Mouse (Mus musculus): ENCODE data around the gene Tmem44. TPM values are rescaled to one million over a fixed set of nuclear protein-coding genes. Genes with fewer than 3 reads are reported as not detected.
A peak's percentile ranks its signal among the peaks of the same experiment; 100 is the strongest.

The Tmem44 gene
- total RNA-seq, 2 experiments from 2014 or later: 101 to 112 TPM

DNA sequence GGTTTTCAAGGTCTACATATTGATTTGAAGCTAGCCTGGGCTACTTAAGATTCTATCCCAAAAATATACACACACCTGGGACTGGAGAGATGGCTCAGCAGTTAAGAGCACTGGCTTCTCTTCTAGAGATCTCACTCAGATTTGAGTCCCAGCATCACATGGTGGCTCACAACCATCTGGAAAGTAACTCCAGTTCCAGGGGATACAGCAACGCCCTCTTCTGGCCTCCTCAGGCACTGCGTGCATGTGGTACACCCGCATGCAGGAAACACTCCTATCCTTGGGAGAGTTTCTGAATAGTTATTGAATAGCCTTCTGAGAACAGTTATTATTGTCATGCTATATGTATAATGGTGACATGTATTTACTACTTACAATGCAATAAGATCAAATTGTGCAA, 29.5 kb downstream of the Tmem44 start:
- DNase-seq: peak; percentile 22
- intact Hi-C loops (cut with DNase I): no loop called here

DNA sequence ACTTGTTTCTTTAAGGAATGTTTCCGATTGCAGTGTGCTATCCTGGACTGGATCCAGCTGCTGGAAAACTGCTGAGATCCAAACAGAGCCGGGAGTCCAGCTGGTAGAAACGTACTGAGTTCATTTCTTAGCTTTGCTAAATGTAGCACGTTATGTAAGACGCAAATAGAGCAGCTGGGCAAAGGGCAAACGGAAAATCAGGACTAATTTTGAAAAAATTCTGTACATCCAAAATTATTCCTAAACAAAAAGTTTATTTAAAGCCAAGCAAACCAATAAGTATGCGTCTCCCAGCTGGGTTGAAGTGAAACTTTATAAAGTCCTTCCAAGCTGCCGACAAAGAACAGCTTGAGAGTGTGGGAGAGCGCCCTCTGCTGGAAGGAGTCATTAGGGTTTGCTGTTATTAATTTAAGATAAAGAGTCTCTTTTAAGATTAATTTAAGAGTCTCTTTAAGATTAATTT, 30.2 kb downstream of the Tmem44 start:
- intact Hi-C loops (cut with DNase I): no loop called here
- DNase-seq: peak; percentile 73

DNA sequence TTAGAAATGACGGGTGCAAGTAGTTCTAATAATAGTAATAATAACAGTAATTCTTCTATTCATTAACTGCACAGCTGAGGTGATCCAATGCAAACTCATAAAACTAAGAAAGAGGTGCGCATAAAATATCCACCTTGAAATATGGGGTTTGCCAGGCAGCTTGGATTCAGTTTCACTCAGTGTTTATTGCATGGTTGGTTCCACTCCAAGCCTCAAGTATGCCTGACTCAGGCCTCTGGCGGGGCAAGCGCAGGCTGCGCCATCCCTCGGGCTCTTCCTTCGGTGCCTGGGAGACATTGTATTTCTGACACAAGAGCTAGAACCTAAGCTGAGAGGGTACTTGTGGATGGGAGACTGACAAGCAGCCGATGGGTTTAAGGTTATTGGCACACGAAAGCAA, 32.0 kb downstream of the Tmem44 start:
- intact Hi-C loops (cut with DNase I): no loop called here
- DNase-seq: no peak

DNA sequence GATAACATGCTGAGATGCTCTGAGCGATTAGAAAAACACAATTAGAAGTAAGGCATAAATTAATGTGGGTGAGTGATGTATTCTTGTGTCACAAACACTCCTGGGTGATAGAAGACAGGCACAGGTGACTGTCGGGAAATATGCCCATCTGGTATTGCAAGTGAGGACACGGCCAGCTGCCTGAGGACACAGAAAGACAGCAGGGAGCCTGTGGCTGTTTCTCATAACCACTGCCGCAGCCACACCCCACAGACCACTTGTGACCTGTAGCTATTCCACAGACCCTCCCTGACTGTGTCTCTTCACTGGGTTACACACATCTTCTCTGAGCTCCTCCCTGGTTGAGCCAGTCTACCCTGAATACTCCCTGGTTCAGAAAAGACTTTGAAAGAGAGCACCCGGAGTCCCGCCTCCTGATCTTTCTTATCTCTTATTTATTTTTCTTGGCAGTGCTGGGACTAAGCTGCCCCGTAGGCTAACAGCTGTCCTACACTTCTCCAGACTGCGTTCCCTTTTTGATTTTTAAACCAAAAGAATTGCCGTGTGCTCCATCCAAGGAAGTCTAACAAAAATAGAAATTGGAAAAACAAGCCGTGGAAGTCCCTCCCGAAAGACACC, 32.9 kb downstream of the Tmem44 start:
- peak; percentile 14 for DNase-seq
- intact Hi-C loops (cut with DNase I): no loop called here

DNA sequence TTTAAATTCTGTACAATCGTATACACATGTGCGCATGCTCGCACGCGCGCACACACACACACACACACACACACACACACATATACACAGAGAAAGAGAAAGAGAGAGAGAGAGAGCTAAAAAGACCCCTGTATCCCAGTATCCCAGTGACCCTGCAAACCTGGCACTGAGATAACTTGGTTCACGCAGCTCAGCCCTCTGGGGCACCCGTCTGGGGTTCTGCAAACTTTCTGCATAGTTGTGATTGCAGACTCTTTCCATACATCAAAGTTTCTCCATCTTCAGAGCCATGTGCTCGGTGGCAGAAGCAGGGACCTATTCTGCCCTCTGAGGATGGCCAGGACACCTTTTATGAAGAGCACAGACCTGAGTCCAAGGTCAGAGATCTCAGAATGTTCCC, 33.6 kb downstream of the Tmem44 start:
- intact Hi-C loops (cut with DNase I): no loop called here
- DNase-seq: no peak

DNA sequence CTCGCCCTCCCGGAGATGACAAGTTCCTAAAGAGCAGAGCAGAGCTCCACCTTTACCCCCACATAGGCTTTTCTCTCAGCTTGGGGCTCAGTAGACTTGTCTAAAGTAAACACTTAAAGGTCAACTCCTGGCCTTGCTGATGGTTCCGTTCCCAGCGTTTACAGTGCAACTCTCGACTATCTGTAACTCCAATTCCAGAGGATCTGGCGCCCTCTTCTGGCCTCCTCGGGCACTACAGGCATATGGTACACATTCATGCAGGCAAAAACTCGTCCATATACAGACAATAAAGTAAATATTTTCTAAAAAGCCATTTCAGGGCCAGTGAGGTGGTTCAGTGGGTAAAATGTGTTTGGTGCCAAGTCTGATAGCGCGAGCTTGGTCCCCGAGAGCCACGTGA, 35.2 kb downstream of the Tmem44 start:
- intact Hi-C loops (cut with DNase I): no loop called here
- no peak for DNase-seq

DNA sequence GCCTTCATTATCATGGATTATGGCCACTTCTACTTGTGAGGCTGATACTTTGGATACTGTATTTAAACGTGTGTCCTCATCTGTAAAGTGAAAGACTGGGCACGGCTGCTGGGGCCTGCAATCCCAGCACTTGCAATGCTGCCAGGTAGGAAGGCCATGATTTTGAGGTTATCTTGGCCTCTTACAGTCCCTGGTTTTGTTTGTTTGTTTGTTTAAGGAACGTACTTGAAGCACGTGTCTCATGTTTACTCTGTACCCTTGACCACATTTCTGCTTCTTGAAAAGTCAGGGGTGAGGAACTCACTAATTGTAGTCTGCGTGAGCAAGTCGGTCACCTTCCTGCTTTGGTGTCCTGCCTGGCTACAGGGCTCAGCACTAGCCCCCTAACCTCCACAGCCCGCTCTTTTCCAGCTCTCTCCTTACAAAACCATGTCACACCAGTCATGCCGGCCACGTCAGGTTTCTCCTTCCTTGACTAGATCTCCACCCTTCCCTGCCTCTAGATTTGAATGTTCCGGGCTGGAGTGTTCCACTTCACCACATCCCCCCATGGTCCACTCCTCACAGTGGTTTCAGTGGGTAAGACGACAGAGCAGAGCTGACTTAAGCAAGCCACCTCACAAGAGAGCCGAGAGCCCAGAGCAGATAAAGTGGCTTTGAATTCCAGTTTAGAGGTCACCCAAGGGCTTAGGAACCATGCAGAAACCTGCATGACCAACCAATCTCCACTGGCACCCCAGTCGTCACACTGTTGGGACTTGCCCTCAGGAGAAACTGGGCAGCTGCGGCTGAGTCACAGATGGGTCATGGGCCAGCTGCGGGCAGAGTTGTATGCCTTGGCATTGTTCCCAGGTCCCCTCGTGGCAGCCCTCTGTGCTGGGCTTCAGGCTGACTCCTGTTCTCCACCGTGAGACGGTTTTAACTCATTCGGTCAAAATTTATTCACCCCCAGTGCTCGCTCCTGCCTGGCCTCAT, 37.3 kb downstream of the Tmem44 start:
- DNase-seq: peak; percentile 83
- intact Hi-C loops (cut with DNase I): no loop called here

DNA sequence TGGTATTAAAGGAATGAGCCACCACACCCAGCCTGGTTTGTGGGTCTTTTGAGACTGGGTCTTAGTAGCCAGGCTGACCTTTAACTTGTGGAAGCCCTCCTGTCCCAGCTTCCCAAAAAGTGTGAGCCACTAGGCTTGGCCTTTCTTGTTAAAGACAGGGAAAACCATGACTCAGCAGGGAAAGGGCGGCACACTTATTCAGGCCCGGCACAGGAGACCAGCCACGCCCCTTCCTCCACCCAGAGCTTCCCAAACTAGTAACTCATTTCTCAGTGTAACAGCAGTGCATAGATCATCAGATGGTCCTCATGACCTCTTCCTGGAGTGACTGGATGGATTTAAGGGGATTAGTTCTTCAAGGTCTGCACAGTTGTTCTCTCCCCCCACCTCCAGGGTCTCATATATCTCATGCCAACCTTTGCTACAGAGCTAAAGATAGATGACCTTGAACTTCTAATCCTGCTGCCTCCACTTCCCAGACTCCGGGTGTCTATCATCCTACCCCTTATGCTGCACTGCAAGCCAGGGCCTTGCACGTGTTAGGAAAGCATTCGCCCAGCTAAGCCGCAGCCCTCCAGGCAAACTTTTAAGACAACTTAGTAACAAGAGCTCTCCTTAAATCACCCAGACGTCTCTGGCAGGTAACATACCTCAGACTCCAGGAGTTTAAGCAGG, 38.1 kb downstream of the Tmem44 start:
- no peak for DNase-seq
- intact Hi-C loops (cut with DNase I): no loop called here

DNA sequence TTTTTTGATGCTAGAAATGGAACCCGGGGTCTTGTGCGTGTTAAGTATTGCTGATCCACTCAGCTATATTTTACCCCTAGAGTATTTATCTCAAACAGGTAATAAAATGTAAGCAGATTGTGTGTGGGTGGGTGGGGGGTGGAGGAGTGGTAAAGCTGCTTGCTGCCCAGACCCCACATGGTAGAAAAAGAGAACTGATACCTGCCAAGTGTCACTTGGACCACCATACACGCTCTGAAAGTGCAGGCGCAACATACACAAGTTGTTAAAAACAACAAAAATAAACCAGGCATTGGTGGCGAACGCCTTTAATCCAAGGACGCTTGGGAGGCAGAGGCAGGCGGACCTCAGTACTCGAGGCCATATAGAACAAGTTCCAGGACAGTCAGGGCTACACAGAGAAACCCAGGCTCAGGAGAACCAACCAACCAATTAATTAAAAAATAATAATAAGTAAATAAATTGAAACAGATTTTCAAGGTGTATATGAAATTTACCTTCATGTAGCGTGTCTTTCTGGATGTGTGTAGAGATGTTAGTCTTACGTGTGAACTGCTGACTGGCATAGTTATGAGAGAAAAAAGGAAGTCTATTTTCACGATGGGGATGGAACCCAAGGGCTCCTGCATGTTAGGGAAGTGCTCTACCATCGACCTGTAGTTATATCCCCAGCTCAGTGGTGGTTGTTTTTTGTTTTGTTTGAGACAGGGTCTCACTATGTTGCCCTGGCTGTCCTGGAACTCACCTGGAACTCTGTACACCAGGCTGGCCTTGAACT, 38.9 kb downstream of the Tmem44 start:
- intact Hi-C loops (cut with DNase I): no loop called here
- no peak for DNase-seq

DNA sequence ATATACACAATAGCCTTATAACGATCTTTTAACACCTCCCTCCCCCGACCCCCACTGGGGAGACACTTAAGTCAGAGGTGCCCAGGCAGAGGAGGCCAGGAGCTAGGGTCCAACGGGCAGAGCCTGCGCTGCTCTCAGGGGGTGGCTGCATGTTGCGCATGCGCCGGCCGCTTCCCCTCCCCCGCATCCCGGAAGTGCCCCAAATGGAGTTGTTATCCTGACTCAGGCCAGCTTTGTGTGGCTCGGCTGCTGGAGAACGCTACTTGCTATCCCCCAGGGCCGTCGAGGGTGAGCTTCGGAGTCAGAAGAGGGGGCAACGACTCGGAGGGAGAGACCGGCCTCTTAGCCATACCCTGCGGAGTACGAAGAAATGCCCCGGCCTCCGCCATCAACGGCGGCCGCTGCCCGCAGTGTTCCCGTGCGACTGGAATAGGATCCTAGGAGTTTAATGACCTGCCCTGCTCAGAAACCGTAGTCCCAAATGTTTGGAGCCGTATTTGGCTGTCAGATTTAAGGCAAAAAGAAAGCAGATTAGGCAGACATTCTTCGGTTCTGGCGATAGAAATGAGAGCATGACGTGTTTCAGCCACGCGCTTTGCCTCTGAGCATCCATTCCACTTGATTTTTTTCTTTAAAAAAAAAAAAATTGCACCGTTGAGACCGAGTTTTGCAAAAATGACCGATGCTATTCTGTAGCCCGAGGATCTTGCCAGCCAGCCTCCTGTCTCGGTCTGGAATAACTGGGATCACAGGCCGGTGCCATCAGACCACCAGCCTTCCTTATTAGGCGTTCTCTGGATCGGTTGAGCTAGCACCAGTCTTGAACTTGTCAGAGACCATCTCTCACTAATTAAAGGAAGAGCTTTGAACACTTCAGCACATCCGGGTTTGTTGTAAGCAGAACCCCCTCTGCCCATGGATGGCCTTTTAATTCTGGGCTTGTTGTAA, 39.9 kb downstream of the Tmem44 start:
- peak; percentile 92 for DNase-seq
- intact Hi-C loops (cut with DNase I): no loop called here

DNA sequence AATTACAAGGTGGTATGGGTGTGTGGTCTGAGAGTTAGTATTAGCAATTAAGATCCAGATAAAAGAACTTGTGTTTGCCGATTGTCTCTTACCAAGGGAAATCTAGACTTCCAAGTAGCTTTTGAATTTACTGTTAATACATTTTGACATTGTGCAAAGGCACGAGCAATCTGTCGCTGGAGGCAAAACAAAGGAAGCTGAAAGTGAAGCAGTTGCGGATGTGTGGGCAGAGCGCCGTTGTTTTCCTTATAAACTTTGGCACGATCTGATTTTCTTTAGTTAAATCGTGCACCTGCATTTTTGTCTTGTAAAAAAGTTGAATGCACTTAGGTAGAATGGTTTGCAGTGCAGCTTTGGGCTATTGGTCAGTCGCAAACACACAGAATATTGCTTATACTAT, 40.6 kb downstream of the Tmem44 start:
- intact Hi-C loops (cut with DNase I): no loop called here

DNA sequence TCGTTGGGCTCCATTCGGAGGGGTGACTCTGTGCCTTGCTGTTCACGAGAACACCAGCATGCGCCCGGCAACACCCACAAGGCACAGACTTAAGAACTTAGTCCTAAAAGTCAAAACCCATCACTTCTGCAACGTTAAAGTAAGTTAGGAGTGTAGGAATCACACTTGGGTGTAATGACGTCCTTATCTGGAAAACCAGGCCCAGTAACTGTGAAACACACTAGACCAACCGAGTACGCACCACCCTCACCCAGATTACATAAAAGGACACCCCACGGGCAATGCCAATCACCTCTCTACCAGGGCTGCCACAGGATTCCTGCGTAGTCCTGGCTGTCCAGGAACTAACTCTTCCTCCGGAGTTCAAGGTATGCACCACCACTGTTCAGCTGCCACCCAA, 41.3 kb downstream of the Tmem44 start:
- DNase-seq: no peak
- intact Hi-C loops (cut with DNase I): no loop called here

More for the DNA sequence above, 40.6 kb downstream of the Tmem44 start:
- DNase-seq: no peak

DNA sequence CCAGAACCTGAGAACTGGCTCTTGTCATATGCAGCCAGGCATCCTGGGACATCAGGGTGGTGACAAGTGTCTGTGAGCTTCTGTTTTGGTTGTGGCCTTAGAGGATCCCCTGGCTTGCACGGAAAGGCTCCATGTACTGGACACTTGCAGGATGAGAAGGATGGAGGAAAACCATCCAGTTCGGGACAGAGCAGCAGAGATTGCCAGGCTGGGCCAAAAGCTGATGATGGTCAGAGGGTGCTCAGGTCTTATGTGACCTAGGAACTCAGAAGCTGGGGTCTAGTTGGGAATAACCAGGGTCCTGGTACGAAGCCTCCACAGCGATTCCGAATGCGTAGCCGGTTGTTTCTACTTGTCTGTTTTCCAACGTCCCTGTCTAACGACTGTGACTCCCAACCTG, 41.9 kb downstream of the Tmem44 start:
- intact Hi-C loops (cut with DNase I): no loop called here

DNA sequence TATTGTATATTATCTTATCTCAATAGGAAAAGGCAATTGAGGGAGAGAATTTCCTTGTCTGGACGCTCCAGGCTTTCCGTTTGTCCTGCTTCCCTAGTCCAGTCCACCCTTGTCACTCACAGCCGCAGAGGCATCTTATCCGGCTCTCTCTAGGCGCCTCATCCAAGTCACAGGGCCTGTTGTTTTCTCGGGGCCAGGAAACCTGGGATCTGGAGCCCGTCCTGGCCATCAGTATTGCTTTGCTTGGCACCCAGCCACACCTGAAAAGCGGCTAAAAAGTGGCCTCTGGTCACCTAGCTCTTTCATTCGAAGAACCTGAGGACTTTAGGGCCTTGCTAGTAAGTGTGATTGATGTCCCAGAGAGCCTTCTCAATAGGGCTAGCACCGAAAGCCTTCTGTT, 43.5 kb downstream of the Tmem44 start:
- DNase-seq: no peak
- intact Hi-C loops (cut with DNase I): no loop called here

More for the DNA sequence above, 41.9 kb downstream of the Tmem44 start:
- DNase-seq: no peak

DNA sequence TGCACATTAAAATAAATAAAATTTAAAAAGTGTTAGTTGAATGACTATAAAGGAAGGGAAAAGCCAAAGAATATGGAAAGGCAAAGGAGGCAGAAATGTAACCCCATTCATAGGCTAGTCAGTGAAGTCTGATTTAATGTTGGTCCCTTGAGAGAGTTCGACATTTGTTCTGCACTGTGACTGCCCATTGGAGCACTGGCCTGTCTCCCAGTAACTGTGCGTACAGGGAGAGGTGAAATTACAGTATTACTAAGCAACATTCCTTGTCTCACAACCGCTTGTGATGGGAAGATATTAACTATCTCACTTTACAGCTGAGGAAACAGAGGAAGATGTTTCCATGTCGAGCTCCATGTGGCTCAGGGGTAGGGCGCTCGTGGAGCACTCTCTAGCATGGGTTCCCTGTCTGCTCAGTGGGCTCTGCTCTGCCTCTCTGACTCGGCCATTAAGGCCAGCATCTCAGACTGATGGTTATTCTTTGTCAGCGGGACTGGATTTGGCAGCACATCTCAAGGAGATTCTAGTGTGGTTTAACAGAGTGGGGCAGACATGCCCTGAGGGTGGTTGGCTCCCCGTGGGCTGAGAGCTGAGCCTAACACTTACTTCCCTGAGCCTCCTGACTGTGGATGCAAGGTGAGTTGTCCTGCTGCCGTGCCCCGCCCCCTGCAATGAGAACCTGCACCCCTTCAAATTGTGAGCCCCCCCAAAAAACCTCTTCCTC, 45.2 kb downstream of the Tmem44 start:
- DNase-seq: no peak
- intact Hi-C loops (cut with DNase I): no loop called here

DNA sequence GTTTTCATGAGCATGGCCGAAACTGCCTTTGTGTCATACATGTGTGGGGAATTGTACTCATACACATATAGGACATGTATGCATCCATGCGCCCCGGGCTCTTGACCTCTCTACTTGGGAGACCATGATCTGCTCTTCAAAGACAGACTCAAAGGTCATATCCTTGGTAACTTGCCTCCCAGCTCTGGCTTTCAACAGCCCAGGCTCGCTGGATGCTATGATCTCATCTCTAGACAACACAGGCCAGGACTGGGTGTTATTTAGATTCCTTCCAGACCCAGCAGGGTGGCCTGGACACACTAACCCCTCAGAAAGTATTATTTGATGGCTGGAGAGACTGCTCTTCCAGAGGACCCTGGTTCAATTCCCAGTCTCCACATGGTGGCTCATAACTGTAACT, 45.8 kb downstream of the Tmem44 start:
- intact Hi-C loops (cut with DNase I): loop anchor here (5.0 kb wide), 1 partner anchor 128 kb away; no protein-coding TSS in a partner anchor
- no peak for DNase-seq

DNA sequence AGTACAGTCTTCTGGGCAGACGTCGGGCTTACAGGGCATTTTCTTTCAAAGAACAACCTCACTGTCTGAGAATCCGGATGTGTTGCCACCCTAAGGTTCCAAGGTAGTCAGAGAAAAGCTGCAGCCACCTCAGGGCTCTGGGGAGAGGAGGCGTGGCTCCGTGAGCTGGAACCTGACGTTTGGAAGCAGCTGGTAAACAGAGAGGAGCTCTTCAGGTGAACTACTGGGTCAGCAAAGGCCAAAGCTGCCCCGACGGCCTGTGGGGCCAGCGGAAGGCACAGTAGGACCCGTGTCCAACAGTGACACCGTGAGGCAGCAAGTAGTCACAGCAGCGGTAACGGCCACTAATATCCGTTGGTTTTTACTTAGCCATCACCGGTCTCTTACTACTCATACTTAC, 46.7 kb downstream of the Tmem44 start:
- intact Hi-C loops (cut with DNase I): loop anchor here (5.0 kb wide), 1 partner anchor 127 kb away; no protein-coding TSS in a partner anchor
- peak; percentile 46 for DNase-seq

DNA sequence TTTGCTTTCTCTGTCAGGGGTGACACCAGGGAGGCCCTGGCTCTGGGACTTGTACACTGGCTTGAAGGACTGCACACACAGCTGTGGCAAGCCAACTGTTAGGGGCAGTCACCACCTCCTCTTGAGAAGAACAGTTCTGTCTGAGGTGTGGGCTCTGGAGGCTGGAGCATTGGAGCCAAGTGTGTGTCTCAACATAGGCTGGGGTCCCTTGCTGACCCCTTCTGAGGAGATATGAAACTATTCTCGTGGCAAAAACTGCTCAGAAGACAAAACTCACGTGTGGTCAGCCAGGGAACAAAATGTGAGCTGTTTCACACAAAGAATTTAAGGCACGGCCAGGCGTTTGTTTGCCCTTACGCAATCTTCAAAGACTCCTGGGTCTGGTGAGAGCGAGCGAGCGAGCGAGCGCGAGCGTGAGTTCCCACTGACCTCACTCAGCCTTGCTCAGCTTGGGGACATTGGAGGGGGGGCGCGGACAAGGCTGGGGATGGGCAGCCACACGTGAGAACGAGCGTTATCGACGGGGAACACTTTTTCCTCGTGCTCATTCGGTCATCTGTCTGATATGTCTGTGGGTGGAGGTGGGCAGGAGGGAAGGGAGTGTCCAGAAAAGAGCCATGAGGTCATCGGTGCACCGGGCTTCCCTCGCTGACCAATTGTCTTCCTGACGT, 48.3 kb downstream of the Tmem44 start:
- no peak for DNase-seq
- intact Hi-C loops (cut with DNase I): loop anchor here (5.0 kb wide), 1 partner anchor 125 kb away; no protein-coding TSS in a partner anchor

Data from left cerebral cortex, postnatal 4 days (tissue).